Mouse (Mus musculus) heart, embryonic 15.5 days (tissue): Measurements from ENCODE around the gene Il22. TPM values are rescaled to one million over a fixed set of nuclear protein-coding genes. Genes with fewer than 3 reads are reported as not detected.
"Not testable (repeated sequence)": the region's sequence is repeated elsewhere in the genome, so short reads cannot be mapped to it uniquely, and the experiment has no call there.

Experiments used
- ATAC-seq: fragments of 200-750 bp; cut with Nextera tagmentation; replicated peaks from 2 replicates; pipeline ENCODE4 v1.8.0; 2017; ENCODE audit warnings: low read depth, moderate TSS enrichment; ENCODE audit not compliant: insufficient number of reproducible peaks, insufficient read depth, low FRiP score
- H3K27ac ChIP-seq: fragments of 300-500 bp; sonication (generic); 2 replicates; pipeline ENCODE4 v1.5.1; 2015; ENCODE audit warnings: mild to moderate bottlenecking, inconsistent platforms
- H3K27me3 ChIP-seq: fragments of 300-500 bp; sonication (generic); 2 replicates; pipeline ENCODE4 v1.6.1; 2015; ENCODE audit warnings: inconsistent platforms
- H3K36me3 ChIP-seq: fragments of 300-500 bp; sonication (generic); 2 replicates; pipeline ENCODE4 v1.6.1; 2015; ENCODE audit warnings: mild to moderate bottlenecking, inconsistent platforms
- H3K4me1 ChIP-seq: fragments of 300-500 bp; sonication (generic); replicated peaks from 2 replicates; pipeline ENCODE4 v1.6.1; 2015; ENCODE audit warnings: inconsistent platforms
- H3K4me2 ChIP-seq: fragments of 300-500 bp; sonication (generic); 2 replicates; pipeline ENCODE4 v1.6.1; 2015; ENCODE audit warnings: inconsistent platforms, mild to moderate bottlenecking, moderate library complexity
- H3K4me3 ChIP-seq: fragments of 300-500 bp; sonication (generic); 2 replicates; pipeline ENCODE4 v1.5.1; 2015; ENCODE audit warnings: mild to moderate bottlenecking, inconsistent platforms
- H3K9ac ChIP-seq: fragments of 300-500 bp; sonication (generic); 2 replicates; pipeline ENCODE4 v1.6.1; 2015; ENCODE audit warnings: mild to moderate bottlenecking, inconsistent platforms
- H3K9me3 ChIP-seq: fragments of 300-500 bp; sonication (generic); replicated peaks from 2 replicates; pipeline ENCODE4 v1.6.1; 2016; ENCODE audit warnings: inconsistent platforms
- WGBS: fragments of 180-500 bp; shearing (Covaris S2); methylation state at CpG from one replicate; pipeline ENCODE4 v1.1.7; 2015; ENCODE audit warnings: mixed read lengths; 5-methylcytosine and 5-hydroxymethylcytosine counted together
- polyA plus RNA-seq: library from polyadenylated mRNA; unstranded; fragments of >200 nt; fragmentation: Nextera tagmentation; extraction: Ambion mirVana; gene quantifications from 2 replicates; pipeline ENCODE4 v1.2.1, GENCODE M21; 2015

The Il22 gene
- polyA plus RNA-seq, 1 experiment from 2014 or later = not detected

DNA sequence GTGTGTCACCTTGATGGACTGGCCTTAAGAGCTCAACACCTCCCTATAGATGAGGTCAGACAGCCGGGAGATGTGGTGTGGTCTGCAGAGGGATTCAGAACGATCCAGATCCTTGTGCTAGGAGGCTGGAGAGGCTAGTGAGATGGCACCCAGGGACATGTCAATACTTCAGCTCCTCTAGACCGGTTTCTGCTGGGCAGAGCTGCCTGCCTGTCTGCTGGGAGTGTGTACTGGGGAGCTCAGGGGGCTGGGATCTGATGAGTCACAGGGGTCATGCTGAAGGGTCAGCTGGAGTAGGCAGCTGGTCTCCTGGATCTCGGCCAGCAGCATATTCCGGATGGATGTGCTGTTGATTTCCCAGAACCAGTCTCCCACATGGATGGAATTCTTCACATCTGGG, 27.9 kb downstream of the Il22 start:
- not testable (repeated sequence) for H3K9me3 ChIP-seq, ATAC-seq, H3K4me2 ChIP-seq, H3K4me1 ChIP-seq, H3K9ac ChIP-seq, H3K4me3 ChIP-seq, H3K27me3 ChIP-seq, H3K36me3 ChIP-seq, H3K27ac ChIP-seq
- 80% methylated on average over 1 of the region's 5 CpGs for WGBS

GRCm38 (mm10) chr10:118240680-118241079, 35.9 kb downstream of the Il22 start, which contains the start of gene Gm32717:
TSS of gene Gm32717 (minus strand) at chr10:118240780.
- not testable (repeated sequence) for H3K4me2 ChIP-seq, H3K9me3 ChIP-seq, H3K4me3 ChIP-seq, H3K4me1 ChIP-seq, H3K27me3 ChIP-seq, ATAC-seq, H3K36me3 ChIP-seq, H3K27ac ChIP-seq, H3K9ac ChIP-seq
- no CpG with 5 or more reads among the region's 13 CpGs for WGBS

DNA sequence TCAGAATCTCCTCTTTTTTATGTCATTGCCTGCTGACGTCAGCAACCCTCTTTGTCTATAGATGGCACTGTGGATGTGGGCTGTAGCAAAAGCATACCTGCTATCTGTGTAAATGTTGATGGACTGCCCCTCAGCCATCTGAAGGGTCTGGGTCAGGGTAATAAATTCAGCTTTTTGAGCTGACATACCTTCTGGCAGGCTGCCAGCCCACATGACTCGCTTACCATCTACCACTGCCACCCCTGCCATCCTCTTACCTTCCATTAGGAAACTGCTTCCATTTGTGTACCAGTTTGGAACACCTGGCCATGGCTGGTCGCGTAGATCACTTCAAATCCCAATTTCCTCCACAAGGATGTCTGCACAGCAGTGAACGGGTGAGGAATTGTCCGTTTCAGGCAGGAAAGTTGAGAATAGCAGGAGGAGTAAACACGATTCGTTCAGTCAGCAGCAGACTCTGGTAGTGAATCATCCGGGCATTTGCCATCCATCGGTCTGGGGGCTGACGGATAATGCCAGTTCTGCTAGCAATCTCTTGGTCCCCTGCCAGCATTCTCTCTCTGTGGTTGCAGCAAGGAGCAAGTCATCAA, 44.4 kb downstream of the Il22 start:
- H3K9ac ChIP-seq, H3K4me3 ChIP-seq, H3K4me2 ChIP-seq, H3K4me1 ChIP-seq, H3K9me3 ChIP-seq, H3K27ac ChIP-seq, H3K36me3 ChIP-seq, H3K27me3 ChIP-seq, ATAC-seq: not testable (repeated sequence)
- 63% methylated on average over 11 of the region's 11 CpGs for WGBS

DNA sequence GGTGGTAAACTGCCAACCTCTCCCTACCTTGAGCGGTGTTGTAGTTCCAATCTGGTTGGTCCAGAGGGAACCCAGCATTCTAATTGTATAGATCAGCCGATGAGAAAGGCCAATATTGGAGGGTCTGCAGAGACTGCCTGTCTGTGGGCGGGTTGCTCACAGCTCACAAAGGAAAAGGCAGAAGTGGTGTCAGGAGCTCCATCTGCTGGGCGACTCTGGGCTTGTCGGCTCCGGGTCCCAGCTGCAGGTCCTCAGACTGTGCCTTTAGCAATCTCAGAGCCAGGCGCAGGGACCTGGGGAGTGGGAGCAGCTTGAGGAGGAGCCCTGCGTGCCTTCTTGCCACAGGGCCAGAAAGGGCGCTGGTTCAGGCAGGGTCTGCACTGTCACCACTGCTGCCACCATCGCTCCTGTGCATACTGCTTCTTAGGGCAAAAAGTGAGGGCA, 46.1 kb downstream of the Il22 start:
- no peak overlapping the region for H3K4me2 ChIP-seq
- no peak overlapping the region for H3K9ac ChIP-seq
- H3K36me3 ChIP-seq = no peaks in the 10 kb centered on the region
- H3K4me3 ChIP-seq = no peak overlapping the region
- no peak for ATAC-seq
- no peaks in the 10 kb centered on the region for H3K27me3 ChIP-seq
- WGBS = 51% methylated on average over 10 of the region's 10 CpGs
- H3K27ac ChIP-seq = no peak overlapping the region
- H3K9me3 ChIP-seq = no peaks in the 10 kb centered on the region
- no peaks in the 10 kb centered on the region for H3K4me1 ChIP-seq

- not testable (repeated sequence) for H3K36me3 ChIP-seq, H3K4me3 ChIP-seq, H3K27ac ChIP-seq, H3K9ac ChIP-seq, H3K27me3 ChIP-seq, H3K4me1 ChIP-seq, H3K4me2 ChIP-seq, ATAC-seq, H3K9me3 ChIP-seq
- no CpG with 5 or more reads among the region's 13 CpGs for WGBS
These were observed 53.6 kb downstream of the Il22 start, which contains the start of gene Gm32802 for GRCm38 (mm10) chr10:118258388-118258787. TSS of gene Gm32802 (plus strand) at chr10:118258688.

Other genes starting within 250 kb of the Il22 start
- gene Mdm1, start 63.1 kb upstream of the Il22 start, polyA plus RNA-seq = 13.6 and 14.4 TPM in 2 replicates
- not detected in 2 replicates for gene Gm32717, start 35.8 kb downstream of the Il22 start, polyA plus RNA-seq
- gene Gm32802, start 53.7 kb downstream of the Il22 start, polyA plus RNA-seq = not detected in 2 replicates
- not detected in 2 replicates for gene Iltifb, start 90.1 kb downstream of the Il22 start, polyA plus RNA-seq
- gene Gm9040, start 122.0 kb downstream of the Il22 start, polyA plus RNA-seq = not detected in 2 replicates
- not detected in 2 replicates for gene Gm9044, start 127.5 kb downstream of the Il22 start, polyA plus RNA-seq
- 0.08 and 0.15 TPM in 2 replicates for gene Gm9045, start 132.9 kb downstream of the Il22 start, polyA plus RNA-seq
- gene Gm9046, start 138.3 kb downstream of the Il22 start, polyA plus RNA-seq = not detected in 2 replicates
- not detected in 2 replicates for gene Gm9048, start 143.7 kb downstream of the Il22 start, polyA plus RNA-seq
- gene Gm9049, start 149.2 kb downstream of the Il22 start, polyA plus RNA-seq = 0.08 and 0.15 TPM in 2 replicates
- gene Ifng, start 236.1 kb downstream of the Il22 start, polyA plus RNA-seq = 0.11 TPM in 1 of 2 replicates, not detected in the other